Mouse (Mus musculus) stomach, embryonic 16.5 days (tissue): ENCODE data around the gene Dock11. TPM values are rescaled to one million over a fixed set of nuclear protein-coding genes. Genes with fewer than 3 reads are reported as not detected.

Experiments used
- ATAC-seq: fragments of 200-750 bp; cut with Nextera tagmentation; 2 replicates; pipeline ENCODE4 v1.8.0; 2017; ENCODE audit warnings: moderate number of reproducible peaks, moderate TSS enrichment; ENCODE audit not compliant: insufficient read depth, low FRiP score
- H3K27ac ChIP-seq: fragments of 300-500 bp; sonication (generic); 2 replicates; pipeline ENCODE4 v1.5.1; 2014; ENCODE audit warnings: low read length
- H3K27me3 ChIP-seq: fragments of 300-500 bp; sonication (generic); 2 replicates; pipeline ENCODE4 v1.6.1; 2014; ENCODE audit warnings: low read length, control low read depth, mixed read lengths; ENCODE audit not compliant: control insufficient read depth, insufficient read depth
- H3K36me3 ChIP-seq: fragments of 300-500 bp; sonication (generic); 2 replicates; pipeline ENCODE4 v1.6.1; 2014; ENCODE audit warnings: low read length; ENCODE audit not compliant: control insufficient read depth, insufficient read depth
- H3K4me1 ChIP-seq: fragments of 300-500 bp; sonication (generic); 2 replicates; pipeline ENCODE4 v1.6.1; 2014; ENCODE audit warnings: low read length, control low read depth, mixed read lengths; ENCODE audit not compliant: control insufficient read depth, insufficient read depth
- H3K4me2 ChIP-seq: fragments of 300-500 bp; sonication (generic); 2 replicates; pipeline ENCODE4 v1.6.1; 2014; ENCODE audit warnings: low read depth, low read length, mixed read lengths
- H3K4me3 ChIP-seq: fragments of 300-500 bp; sonication (generic); replicated peaks from 2 replicates; pipeline ENCODE4 v1.5.1; 2014; ENCODE audit warnings: mild to moderate bottlenecking, low read length
- H3K9ac ChIP-seq: fragments of 300-500 bp; sonication (generic); 2 replicates; pipeline ENCODE4 v1.6.1; 2014; ENCODE audit warnings: low read length
- H3K9me3 ChIP-seq: fragments of 300-500 bp; sonication (generic); replicated peaks from 2 replicates; pipeline ENCODE4 v1.6.1; 2016; ENCODE audit warnings: low read length, control low read depth; ENCODE audit not compliant: control insufficient read depth
- WGBS: fragments of 180-500 bp; shearing (Covaris S2); extraction: QIAGEN DNeasy Blood & Tissue Kit; methylation state at CpG from one replicate; pipeline ENCODE4 v1.1.7; 2014; 5-methylcytosine and 5-hydroxymethylcytosine counted together
- polyA plus RNA-seq: library from polyadenylated mRNA; unstranded; fragments of >200 nt; fragmentation: Nextera tagmentation; extraction: Ambion mirVana; gene quantifications from 2 replicates; pipeline ENCODE4 v1.2.1, GENCODE M21; 2015

Gene Dock11
- polyA plus RNA-seq = 20.2 and 20.7 TPM in 2 replicates

DNA sequence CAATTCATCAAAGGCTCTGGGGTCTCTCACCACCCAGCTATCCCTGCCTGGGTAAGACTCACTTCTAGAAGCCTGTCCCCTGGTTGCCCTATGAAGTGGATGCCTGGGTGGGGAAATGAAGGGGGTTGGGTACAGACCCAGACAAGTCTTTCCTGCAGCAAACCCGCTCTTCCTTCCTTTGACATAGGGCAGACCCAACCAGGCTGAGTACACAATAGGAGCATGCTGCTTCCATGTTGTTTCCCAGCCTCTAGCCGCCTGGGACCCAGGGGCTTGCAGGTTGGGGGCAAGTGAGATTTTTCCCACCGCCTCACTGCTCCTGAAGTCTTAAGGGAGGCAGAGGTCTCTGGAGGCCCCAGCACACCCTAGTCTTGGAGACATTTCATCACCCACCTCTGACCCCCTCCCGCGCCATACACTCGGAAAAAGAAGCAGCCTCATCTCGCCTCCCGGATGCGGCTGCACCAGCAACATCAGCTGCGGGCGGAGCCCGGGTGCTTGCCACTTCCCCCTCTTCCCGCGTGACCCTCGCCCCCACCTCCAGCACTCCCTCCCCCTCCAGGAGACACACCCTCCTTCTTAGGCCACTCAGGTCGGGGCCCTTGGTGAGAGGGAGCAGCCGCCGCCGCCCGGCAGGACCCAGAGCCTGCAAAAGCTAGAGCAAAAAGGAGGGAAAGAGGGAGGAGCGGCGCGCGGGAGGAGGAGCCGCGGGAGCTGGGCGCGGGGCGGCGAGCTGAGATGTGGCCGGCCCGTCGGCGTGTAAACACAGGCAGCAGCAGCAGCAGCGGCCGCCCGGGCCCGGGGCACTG lies at the start of gene Dock11:
Dock11 (plus strand) TSS at position 746 of the 809 bp plus-strand sequence.
- 21% methylated on average over 37 of the region's 38 CpGs for WGBS
- H3K4me3 ChIP-seq = peak within 1 kb of the TSS; percentile 66
- H3K27ac ChIP-seq = peak within 1 kb of the TSS; percentile 75
- no peaks in the 10 kb centered on the region for H3K9me3 ChIP-seq
- no peaks in the 10 kb centered on the region for H3K4me1 ChIP-seq
- H3K4me2 ChIP-seq = peak within 1 kb of the TSS; percentile 60
- peak within 1 kb of the TSS; percentile 77 for H3K9ac ChIP-seq
- H3K27me3 ChIP-seq = no peaks in the 10 kb centered on the region
- ATAC-seq = peak; percentile 87
- no peaks in the 10 kb centered on the region for H3K36me3 ChIP-seq

DNA sequence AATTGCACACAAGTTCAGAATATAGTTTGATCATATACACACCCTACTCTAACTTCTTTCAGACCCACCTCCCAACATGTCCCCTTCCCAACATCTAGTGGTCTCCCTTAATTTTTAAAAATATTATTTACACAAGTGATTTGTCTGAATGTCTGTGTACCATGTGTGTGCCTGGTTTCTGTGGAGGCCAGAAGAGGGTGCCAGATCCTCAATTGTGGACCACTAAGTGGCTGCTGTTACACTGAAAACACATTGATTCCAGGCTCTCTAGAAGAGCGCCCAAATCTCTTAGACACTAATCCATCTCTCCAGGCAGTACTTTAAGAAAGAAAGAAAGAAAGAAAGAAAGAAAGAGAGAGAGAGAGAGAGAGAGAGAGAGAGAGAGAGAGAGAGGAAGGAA lies 8.9 kb upstream of the Dock11 start:
- Histone ChIP-seq H3K4me3 (no peak overlapping the region), H3K4me2 (no peak overlapping the region), H3K9ac (no peak overlapping the region), H3K27ac (no peak overlapping the region), H3K4me1 (no peaks in the 10 kb centered on the region), H3K9me3 (no peaks in the 10 kb centered on the region), H3K27me3 (no peaks in the 10 kb centered on the region), H3K36me3 (no peaks in the 10 kb centered on the region)
- no peak for ATAC-seq
- 46% methylated on average over 1 of the region's 1 CpGs for WGBS

DNA sequence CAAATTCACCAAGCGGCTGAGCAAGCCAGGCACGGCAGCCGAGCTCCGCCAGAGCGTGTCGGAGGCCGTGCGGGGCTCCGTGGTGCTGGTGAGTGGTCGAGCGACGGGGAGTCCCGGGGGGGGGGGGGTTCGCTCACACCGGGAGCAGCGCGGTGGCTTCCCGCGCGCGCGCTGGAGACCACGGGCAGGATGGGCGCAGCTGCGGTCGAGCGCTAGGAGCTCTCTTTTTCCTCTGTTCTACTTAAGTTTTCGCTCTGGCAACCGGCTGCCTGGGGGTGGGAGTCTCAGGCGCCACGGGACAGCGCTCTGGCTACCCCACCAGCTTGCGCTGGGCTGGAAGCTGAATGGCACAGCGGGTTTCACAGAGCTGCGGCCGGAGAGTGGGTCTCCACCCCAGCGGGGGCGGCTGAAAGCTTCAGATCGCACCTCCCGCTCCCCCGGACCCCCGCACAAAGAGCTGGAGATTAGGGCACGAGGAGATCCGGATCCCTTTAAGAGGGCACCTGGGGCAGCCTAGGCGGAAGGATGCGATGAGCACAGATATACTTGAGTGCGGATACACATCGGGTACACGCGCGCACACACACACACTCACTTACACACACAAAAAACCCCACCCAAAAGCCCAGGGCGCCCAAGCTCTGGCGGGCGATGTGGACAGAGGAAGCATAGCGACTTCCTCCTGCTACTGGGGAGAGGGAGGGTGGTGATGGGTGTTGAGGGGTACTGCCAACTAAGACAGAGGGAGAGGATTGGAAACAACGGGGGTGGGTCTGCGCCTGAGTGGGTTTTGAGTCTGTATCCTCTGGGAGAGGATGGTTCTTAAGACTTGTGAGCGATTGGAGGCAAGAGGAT lies 540 bp downstream of the Dock11 start:
- 8% methylated on average over 46 of the region's 58 CpGs for WGBS
- Histone ChIP-seq H3K27me3 (no peaks in the 10 kb centered on the region), H3K4me2 (peak overlapping the region; percentile 60), H3K36me3 (no peaks in the 10 kb centered on the region), H3K4me1 (no peaks in the 10 kb centered on the region), H3K9ac (peak overlapping the region; percentile 77), H3K4me3 (peak overlapping the region; percentile 66), H3K27ac (peak overlapping the region; percentile 75), H3K9me3 (no peaks in the 10 kb centered on the region)
- peak; percentile 5; the same call in 1 of the 2 replicates for ATAC-seq

DNA sequence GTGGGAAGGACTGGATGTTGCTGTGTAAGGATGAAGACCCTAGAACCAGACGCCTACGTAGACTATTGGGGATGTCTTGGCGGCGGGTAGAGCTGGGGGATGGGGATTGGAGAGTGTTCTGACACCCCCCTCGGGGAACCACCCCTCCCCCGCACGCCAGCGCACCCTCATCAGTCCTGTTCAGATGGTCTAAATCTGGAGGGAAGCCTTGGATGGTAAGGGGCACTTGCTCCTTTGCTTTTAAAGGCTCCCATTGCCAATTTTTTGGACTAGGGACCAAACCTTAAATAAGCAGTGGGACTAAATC lies 1.1 kb downstream of the Dock11 start:
- Histone ChIP-seq H3K9ac (peak overlapping the region; percentile 77), H3K4me3 (peak overlapping the region; percentile 66)
- no peak for ATAC-seq

DNA sequence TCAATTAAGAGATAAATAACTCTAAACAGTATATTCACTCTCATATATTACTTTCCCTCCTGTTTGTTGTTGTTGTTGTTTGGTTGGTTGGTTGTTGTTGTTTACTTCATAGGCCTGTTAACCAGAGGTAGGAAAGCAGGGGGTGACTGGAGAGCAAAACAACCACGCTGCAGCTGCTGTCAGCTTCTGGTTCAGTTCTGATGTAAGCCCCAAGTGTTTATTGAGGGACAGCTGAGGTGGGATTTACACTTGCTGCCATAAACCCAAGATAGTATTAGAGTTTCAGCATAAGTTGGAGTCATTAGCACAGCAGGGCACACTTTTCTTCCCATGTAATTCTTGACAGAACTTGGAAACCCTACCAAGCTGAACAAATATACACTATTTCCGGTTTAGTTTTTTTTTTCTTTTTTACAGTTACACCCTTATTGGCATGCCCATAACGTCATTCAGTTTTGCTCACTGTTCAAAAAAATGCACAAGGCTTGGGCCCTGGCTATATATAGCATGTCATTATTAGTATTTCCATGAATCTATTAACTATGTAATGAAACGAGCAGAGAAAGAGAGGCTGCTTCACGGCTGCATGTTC lies 3.0 kb downstream of the Dock11 start:
- Histone ChIP-seq H3K4me2 (peak overlapping the region; percentile 24; the same call in 1 of the 2 replicates), H3K4me3 (no peak overlapping the region), H3K4me1 (no peaks in the 10 kb centered on the region), H3K36me3 (no peaks in the 10 kb centered on the region), H3K27me3 (no peaks in the 10 kb centered on the region), H3K27ac (no peak overlapping the region), H3K9ac (no peak overlapping the region), H3K9me3 (no peaks in the 10 kb centered on the region)
- ATAC-seq = no peak
- WGBS = 61% methylated on average over 5 of the region's 5 CpGs

More for the DNA sequence above, 1.1 kb downstream of the Dock11 start:
- H3K9me3 ChIP-seq = no peaks in the 10 kb centered on the region
- H3K4me2 ChIP-seq = peak overlapping the region; percentile 60
- H3K27me3 ChIP-seq = no peaks in the 10 kb centered on the region
- H3K36me3 ChIP-seq = no peaks in the 10 kb centered on the region
- 14% methylated on average over 8 of the region's 8 CpGs for WGBS
- H3K27ac ChIP-seq = peak overlapping the region; percentile 29
- no peaks in the 10 kb centered on the region for H3K4me1 ChIP-seq

DNA sequence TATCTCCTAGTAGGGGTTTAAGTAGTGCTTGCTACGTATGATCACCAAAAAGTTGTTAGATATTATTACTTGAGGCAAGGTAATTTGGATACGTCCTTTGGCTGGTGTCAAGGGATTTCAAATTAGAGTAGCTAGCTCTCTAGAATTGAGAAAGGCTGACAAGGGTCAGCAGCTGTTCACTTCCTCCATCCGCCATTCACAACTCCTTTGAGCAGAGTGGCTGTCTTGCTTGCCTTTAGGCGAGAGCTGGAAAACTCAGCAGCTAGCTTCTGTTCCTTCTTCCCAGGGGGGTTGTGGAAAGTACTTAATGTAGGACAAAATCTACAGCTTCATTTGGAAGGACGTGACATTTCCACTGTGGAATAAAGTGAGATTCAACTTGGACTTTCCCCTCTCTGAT lies 3.7 kb downstream of the Dock11 start:
- WGBS = 63% methylated on average over 5 of the region's 5 CpGs
- H3K36me3 ChIP-seq = no peaks in the 10 kb centered on the region
- H3K4me1 ChIP-seq = no peaks in the 10 kb centered on the region

DNA sequence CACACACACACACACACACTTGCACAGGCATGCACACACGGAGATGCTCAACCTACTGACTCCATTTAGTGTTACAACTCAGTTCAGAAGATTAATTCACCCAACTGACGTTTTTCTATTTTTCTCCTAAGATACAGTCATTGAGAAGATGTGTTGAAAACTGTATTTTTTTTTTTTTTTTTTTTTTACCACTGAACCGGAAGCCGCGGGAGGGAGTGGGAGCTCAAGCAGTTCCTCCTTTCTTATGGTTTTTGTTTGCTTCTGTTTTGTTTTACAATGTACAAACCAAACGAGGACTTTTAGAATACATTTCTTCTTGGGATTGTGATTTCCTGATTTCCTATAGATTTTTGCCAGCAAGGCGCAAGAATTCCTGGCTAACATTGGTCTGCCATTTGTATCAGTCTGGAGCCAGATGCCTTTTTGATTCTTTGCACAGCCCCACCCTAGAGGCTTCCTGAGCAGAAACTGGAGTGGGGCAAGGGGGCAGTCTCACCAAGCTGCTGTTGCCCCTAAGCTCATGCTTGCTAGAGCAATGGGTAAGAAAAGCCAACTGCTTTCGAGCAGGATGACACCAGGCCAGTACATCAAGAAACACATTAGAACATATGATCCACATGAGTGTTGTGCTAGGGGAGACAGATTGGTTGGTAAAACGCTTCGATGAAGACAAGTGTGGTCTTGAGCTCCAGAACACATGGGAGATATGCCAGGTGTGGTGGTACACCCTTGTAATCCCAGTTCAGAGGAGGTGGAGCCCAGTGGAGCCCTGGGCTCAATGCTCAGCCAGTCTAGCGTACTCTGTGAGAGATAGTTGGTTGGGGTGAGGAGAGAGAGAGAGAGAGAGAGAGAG lies 9.2 kb downstream of the Dock11 start:
- Histone ChIP-seq H3K4me3 (no peak overlapping the region), H3K36me3 (no peaks in the 10 kb centered on the region), H3K27me3 (no peaks in the 10 kb centered on the region), H3K9ac (no peak overlapping the region), H3K27ac (no peak overlapping the region), H3K4me2 (no peak overlapping the region), H3K9me3 (no peaks in the 10 kb centered on the region), H3K4me1 (no peaks in the 10 kb centered on the region)
- WGBS = 71% methylated on average over 11 of the region's 11 CpGs
- ATAC-seq = no peak

More for the DNA sequence above, 3.7 kb downstream of the Dock11 start:
- H3K9me3 ChIP-seq = no peaks in the 10 kb centered on the region
- no peak overlapping the region for H3K4me3 ChIP-seq
- H3K27ac ChIP-seq = no peak overlapping the region
- ATAC-seq = no peak
- no peak overlapping the region for H3K4me2 ChIP-seq
- no peaks in the 10 kb centered on the region for H3K27me3 ChIP-seq
- no peak overlapping the region for H3K9ac ChIP-seq

DNA sequence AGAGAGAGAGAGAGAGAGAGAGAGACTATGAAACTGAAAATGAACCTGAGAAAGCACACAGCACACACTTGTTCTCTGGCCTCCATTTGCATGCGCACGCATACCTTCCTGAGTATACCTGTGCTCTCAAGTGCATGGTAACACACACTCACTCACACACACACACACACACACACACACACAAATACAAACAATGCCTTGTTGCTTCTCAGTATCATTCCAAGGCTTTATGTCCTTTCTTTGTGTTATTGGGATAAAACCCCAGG lies 9.8 kb downstream of the Dock11 start:
- H3K4me3 ChIP-seq = no peak overlapping the region
- H3K4me2 ChIP-seq = no peak overlapping the region
- no peak for ATAC-seq
- no peaks in the 10 kb centered on the region for H3K27me3 ChIP-seq
- no peaks in the 10 kb centered on the region for H3K36me3 ChIP-seq
- H3K4me1 ChIP-seq = no peaks in the 10 kb centered on the region
- H3K9me3 ChIP-seq = no peaks in the 10 kb centered on the region
- H3K9ac ChIP-seq = no peak overlapping the region
- WGBS = 100% methylated on average over 2 of the region's 2 CpGs
- no peak overlapping the region for H3K27ac ChIP-seq
